ENCODE assay signal across 7 mouse cellular contexts in the genomic region with DNA sequence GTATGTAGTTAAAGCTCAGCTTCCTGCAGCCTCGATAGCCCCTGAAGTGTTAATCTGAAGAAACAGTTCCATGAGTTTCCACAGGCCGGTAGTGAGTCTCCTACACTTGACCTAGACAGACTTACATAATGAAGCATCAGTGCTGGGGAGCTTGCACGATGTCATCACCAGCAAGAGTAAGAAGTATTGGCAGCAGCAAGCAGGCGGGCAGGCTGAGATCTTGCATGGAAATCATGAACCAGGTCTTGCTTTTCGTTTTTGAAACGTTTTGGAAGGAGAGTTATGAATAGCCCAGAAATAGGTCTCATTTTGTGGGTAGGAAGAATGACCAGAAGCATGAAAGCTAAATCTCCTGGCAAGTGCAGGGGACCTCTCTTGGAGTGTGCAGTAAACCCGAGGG. TPM values are rescaled to one million over a fixed set of nuclear protein-coding genes. Genes with fewer than 3 reads are reported as not detected.
DNase-seq lines count a peak whose midpoint lies in the region; ATAC-seq and TF ChIP-seq lines count a peak whose summit lies in the region.

Gene Scn1a (minus strand): TSS at position 130 of the 400 bp plus-strand sequence.

- peak within 1 kb of the TSS; percentile 57 for H3K4me2 ChIP-seq in forebrain, postnatal 0 days (ENCODE audit: low read depth)

- no peak for TF ChIP-seq POLR2A in olfactory bulb, adult 2 months (IDR thresholded peaks at IDR 0.05; ENCODE audit: insufficient read depth, low read depth, low read length)

- peak within 1 kb of the TSS; percentile 46 for H3K9ac ChIP-seq in forebrain, postnatal 0 days

- ATAC-seq in forebrain, postnatal 0 days: peak; percentile 59
- ATAC-seq in granulocyte monocyte progenitor cell, adult 5-6 weeks (replicated peaks; ENCODE audit: poor library complexity, severe bottlenecking): no peak

- DNase-seq in R1 (ENCODE audit: low read depth, low spot score): peak; percentile 15
- DNase-seq in cerebellum, adult 11-12 months: peak; percentile 79
- peak; percentile 33 for DNase-seq in forebrain, postnatal 0 days
- peak; percentile 19 to 49 for DNase-seq in left cerebral cortex, adult 9 months (ENCODE audit: low spot score in 2 of 2)
- no peak for DNase-seq in thymus, adult 18-20 months

- H3K36me3 ChIP-seq in forebrain, postnatal 0 days (ENCODE audit: insufficient read depth): no peaks in the 10 kb centered on the region

- peak within 1 kb of the TSS; percentile 42 for H3K4me3 ChIP-seq in forebrain, postnatal 0 days (ENCODE audit: low read depth, low read length)
- H3K4me3 ChIP-seq in olfactory bulb, adult 2 months (ENCODE audit: insufficient read depth, low read depth, low read length): peak within 1 kb of the TSS; percentile 37

- TF ChIP-seq CTCF in forebrain, postnatal 0 days (IDR thresholded peaks at IDR 0.05; ENCODE audit: low read depth): no peak
- TF ChIP-seq CTCF in olfactory bulb, adult 2 months (IDR thresholded peaks at IDR 0.05; ENCODE audit: insufficient read depth, low read depth, low read length): no peak

- no peaks in the 10 kb centered on the region for H3K27me3 ChIP-seq in forebrain, postnatal 0 days (ENCODE audit: insufficient read depth, low read length)

- WGBS in forebrain, postnatal 0 days: 12% methylated on average over 7 of the region's 7 CpGs
- WGBS in olfactory bulb, adult 2 months: 25% methylated on average over 7 of the region's 7 CpGs

- H3K27ac ChIP-seq in forebrain, postnatal 0 days (ENCODE audit: low read depth, low read length): no peak within 1 kb of the TSS
- peak within 1 kb of the TSS; percentile 6 for H3K27ac ChIP-seq in olfactory bulb, adult 2 months (ENCODE audit: insufficient read depth, low read depth, low read length)

- no peaks in the 10 kb centered on the region for H3K4me1 ChIP-seq in forebrain, postnatal 0 days (ENCODE audit: insufficient read depth)
- H3K4me1 ChIP-seq in olfactory bulb, adult 2 months (ENCODE audit: control insufficient read depth, insufficient read depth, low read length): no peaks in the 10 kb centered on the region; the same call in 1 of the 2 replicates

- no peaks in the 10 kb centered on the region for H3K9me3 ChIP-seq in forebrain, postnatal 0 days (ENCODE audit: low read length)

RNA-seq across cellular contexts. Expression of gene Scn1a, which starts in this region (rescaled TPM):
- total RNA-seq in forebrain, postnatal 0 days (2014; rRNA removed): 14.5 and 14.7 TPM in 2 replicates
- polyA plus RNA-seq in forebrain, postnatal 0 days (2015; fragmentation: Nextera tagmentation; extraction: Ambion mirVana): 7.8 and 13.1 TPM in 2 replicates
- polyA plus RNA-seq in olfactory bulb, adult 2 months (2012; ENCODE audit: insufficient read depth, insufficient read length, low replicate concordance, missing spikeins): 96.8 TPM in 1 of 2 replicates, not detected in the other
- not detected in 2 replicates for total RNA-seq in granulocyte monocyte progenitor cell, adult 5-6 weeks (2014; fragmentation: Nextera tagmentation)
- total RNA-seq in granulocyte monocyte progenitor cell, adult 5-6 weeks (2017): not detected in 2 replicates

Comparison
In these comparisons a context has a peak if more than half of its experiments do, and no peak if none do; other contexts are left out.
1. RNA of gene Scn1a (total RNA-seq): 14.5 to 14.7 TPM in forebrain, postnatal 0 days; not detected in granulocyte monocyte progenitor cell, adult 5-6 weeks; every median in the first group is over 10 times any median in the second.
2. DNase-seq: peak in R1 (single experiment), cerebellum, adult 11-12 months (single experiment), forebrain, postnatal 0 days (single experiment) and left cerebral cortex, adult 9 months (2 of 2); none in thymus, adult 18-20 months (0 of 2).